Mouse (Mus musculus): ENCODE measurements around the gene Hmgcs2.

The Hmgcs2 gene

DNA sequence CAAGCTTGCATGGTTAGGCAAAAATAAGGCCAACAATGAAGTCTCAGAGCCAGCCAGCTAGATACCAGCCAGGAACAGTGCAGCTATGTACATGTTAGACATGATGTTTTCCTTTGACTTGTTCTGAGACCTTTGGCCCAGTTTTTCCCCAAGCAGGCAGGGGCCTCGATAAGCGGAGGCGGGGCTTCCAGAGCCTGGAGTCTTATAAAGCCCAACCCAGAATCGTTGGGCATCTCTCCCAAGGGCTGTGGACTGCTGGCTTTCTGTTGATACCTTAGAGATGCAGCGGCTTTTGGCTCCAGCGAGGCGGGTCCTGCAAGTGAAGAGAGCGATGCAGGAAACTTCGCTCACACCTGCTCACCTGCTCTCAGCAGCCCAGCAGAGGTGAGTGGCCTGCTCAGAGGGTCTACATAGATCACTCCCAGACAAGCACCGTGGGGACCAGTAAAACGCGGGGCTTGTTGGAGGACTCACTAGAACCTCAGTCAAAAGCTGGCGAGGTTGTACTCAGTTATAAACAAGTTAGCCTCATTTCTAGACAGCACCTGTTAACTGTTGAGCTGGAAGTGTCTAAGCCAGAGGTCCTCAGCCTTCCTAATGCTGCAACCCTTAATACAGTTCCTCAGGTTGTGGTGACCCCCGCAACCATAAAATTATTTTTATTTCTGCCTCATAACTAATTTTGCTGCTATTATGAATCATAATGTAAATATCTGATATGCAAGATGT lies at the start of gene Hmgcs2:
Hmgcs2 (plus strand) TSS at position 232 of the 729 bp plus-strand sequence.
- no peak for DNase-seq (ENCODE audit: low read depth, low spot score)

DNA sequence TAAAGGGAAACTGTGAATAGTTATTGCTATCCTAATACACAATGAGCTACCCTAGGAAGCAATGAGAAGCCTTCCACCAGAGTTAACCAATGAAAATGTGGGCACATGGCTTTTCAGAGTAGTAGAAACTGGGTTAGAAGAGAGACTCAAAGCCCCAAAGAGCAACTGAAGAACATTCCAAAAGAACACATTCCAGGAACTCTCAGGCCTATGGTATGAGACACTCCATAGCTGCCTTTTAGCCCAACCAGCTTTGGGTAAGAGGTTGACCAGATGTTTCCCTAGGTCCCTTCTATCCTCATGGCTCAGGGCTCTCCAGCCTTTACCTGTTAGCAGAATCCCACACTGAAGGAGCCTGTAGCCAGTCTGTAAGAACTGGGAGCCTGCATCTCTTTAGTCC lies 46.7 kb upstream of the Hmgcs2 start:
- DNase-seq (ENCODE audit: low read depth, low spot score) = no peak

DNA sequence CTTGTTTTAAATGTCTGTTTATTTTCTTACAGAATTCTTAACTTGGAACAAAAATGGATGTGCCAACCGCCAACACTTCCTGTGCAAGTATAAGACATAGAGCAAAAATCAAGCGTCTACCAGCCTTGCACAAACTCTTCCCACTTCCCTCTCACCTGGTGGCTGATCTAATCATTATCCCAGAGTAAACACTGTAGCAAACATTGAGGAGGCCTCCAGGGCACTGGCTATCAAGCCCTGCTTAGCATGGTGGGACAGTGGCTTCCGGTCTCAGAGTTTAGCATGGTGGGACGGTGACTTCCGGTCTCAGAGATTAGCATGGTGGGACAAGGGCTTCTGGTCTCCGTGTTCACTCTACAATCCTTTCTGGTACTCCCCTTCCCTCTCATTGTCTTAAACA lies 44.0 kb upstream of the Hmgcs2 start:
- DNase-seq (ENCODE audit: low read depth, low spot score) = no peak

DNA sequence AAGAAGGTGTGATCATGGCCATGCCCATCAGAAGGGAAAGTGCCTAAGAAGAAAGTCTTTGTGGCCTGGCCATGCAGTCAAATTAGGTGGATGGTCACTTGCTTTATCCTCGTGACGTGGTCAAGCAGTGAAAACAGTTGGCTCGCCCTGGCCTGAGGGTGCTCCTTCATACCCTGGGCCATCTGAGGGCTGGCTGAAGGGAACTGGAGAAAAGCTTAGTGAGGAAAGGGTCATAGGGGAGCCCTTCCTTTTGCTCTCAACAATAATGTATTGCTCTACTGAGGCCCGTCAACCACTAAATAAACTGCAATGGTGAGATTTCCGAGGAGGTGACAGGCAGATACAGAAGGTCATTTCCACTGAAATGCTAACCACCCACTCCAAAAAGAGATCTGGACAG lies 43.0 kb upstream of the Hmgcs2 start:
- DNase-seq (ENCODE audit: low read depth, low spot score) = no peak

DNA sequence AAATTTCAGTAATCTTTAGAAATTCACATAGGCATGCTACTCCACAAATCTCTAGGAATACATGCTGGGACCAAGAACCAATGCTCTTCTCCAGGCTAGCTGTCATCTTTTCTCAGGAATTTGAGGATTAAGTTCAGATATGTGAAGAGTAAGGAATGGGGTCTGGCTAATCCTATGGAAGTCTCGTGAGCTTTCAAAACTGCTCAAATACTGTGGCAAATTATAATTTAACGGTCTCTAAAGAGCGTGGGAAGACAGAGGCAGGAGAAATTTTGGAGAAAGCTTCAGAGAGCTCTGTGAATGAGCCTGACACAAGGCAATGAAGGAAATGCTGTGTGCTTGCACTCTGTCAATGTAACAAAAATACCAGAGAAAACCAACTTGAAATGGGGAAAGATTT lies 42.1 kb upstream of the Hmgcs2 start:
- DNase-seq (ENCODE audit: low read depth, low spot score) = no peak

DNA sequence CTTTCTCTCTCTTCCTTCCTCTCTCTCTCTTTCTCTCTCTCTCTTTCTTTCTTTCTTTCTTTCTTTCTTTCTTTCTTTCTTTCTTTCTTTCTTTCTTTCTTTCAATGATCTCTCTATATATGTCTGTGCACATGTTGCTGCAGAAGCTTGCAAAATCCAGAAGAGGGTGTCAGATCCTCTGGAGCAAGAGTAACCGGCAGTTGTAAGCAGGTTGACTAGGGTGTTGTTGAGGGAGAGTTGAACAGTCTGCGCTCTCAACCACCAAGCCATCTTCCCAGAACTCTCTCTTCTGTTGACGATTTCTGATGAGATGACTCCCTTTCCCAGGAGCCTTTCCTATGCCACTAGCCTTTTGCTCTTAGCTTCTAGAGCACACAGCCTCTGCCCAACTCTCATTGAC lies 38.2 kb upstream of the Hmgcs2 start:
- no peak for DNase-seq (ENCODE audit: low read depth, low spot score)

DNA sequence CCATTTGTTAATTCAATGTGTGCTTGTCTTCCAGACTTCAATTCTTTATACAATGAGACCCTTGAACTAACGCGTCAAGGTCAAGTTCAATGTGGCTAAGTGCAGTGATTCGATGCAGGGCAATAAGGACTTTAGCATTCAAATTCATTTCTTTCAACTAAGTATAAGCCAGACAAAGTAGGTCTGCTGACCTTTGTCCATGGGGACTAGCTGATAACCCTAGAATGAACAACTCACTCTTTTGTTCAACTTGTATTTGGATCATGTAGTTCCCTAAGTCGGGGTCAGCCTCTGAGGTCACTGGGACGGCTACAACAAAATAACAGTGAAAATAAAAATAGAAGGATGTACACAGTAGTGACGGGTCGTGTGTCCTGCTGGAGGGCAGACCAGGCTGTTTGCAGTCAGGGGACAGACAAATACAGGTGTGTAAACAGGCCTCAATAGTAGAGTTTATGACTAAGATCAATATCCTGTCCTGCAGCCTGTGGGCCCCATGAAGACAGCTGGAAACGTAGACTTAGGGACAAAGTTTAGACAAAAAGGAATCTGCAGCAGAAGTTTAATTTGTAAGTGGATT lies 37.7 kb upstream of the Hmgcs2 start:
- DNase-seq (ENCODE audit: low read depth, low spot score) = no peak

DNA sequence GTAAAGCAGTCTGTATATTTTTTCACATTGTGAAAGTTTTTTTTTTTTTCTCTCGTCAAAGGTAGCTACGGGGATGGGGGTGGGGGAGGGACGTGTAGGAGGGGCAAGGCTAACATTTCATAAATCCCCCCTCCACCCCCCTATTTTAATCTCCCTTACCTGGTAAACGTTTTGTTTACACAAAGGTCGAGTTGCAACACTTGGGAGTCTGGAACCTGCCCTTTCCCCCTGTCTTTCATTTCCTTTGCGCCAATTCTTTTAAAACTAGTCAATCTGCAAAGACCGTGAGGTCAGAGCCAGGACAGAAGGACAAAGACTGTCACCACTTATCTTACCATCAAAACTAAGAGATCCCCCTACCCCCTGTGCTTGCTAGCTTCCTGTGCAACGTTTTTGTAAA lies 34.3 kb upstream of the Hmgcs2 start:
- no peak for DNase-seq (ENCODE audit: low read depth, low spot score)

DNA sequence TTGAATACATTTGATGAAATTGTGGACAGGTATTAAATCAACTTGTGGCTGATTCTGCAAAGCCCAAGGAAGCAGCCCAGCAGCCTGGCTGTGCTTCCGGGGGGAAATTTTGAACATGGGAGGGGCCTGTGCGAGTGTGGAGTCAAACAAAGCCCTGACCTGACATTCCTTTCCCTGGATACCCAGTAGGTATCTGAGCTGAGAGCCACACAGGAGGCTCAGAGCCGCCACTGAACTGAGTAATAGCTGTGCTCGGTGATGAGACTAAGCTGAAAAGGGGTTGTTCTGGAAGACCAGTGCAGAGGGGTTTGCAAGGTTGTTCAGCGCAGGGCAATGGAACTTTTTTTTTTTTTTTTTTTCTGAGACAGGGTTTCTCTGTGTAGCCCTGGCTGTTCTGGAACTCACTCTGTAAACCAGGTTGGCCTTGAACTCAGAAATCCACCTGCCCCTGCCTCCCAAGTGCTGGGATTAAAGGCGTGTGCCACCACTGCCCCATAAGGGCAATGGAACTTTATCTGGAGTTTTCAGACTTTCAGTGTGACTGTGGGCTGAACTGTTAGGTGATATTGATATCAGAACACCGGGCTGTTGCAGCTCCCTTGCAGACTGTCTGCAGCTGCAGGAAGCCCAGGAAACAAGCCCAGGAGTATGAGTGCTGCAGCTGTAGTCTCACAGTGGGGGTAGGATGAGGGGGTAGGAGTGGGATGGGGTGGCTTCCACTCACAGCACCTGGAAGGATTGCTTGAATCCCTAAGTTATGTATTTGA lies 33.1 kb upstream of the Hmgcs2 start:
- DNase-seq (ENCODE audit: low read depth, low spot score) = no peak

DNA sequence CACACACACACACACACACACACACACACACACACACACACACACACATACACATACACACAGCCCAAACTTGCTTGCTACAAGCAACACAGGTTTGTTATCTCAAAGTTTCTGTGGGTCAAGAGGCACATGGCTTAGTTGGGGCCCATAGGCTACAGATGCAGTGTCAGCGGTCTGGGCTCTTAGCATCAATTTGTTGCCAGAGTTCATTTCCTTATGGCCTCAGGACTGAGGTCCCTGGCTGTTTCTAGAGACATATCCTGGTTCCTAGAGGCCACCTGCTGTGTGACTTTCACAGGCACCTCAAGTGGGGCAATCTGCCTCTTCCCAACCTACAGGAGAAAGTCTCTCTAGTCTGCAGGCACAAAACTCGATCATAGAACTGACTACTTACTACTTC lies 30.9 kb upstream of the Hmgcs2 start:
- DNase-seq (ENCODE audit: low read depth, low spot score) = no peak

DNA sequence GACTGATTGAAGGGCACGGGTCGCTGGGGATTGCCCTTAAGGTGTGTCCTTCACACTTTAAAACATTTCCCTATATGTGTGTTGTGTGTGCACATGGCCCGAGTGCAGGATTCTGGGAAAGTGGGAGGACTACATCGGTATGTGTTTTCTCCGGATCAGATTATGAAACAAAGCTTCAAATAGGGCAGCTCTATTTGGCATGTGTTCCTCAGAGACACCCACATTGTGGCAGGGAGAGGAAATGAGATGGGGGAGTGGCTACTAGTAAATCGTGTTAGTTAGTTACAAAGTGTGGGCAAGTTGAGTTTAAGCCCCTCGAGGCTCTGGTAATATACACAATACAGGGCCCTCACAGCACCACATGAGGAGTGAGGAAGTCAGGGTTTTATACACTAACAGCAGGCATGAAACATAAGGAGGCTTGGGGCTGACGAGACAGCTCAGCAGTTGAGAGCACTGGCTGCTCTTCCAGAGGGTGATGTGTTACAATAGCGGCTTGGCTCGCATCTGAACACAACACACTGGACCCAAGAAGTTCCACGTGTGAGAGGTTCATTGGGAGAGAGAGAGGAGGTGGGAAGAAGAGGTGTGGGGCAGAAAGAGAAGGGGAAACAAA lies 30.3 kb upstream of the Hmgcs2 start:
- no peak for DNase-seq (ENCODE audit: low read depth, low spot score)

DNA sequence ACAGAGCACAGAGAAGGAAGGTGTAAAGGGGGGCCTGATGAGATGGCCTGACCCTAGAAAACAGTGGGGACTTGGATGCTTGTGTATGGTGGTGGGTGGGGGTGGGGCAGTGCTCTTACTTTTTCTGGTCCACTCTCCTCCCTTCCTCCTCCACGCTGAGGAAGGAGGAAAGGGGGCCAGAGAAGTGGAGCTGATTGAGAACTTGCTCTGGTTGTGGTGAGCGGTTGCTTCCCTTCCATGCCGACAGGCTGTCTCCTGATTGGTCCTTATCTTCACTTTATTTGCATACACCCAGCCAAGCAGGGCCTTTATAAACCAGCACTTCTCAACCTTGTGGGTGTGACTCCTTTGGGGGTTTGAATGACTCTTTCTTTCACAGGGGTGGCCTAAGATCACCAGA lies 26.2 kb upstream of the Hmgcs2 start:
- no peak for DNase-seq (ENCODE audit: low read depth, low spot score)

DNA sequence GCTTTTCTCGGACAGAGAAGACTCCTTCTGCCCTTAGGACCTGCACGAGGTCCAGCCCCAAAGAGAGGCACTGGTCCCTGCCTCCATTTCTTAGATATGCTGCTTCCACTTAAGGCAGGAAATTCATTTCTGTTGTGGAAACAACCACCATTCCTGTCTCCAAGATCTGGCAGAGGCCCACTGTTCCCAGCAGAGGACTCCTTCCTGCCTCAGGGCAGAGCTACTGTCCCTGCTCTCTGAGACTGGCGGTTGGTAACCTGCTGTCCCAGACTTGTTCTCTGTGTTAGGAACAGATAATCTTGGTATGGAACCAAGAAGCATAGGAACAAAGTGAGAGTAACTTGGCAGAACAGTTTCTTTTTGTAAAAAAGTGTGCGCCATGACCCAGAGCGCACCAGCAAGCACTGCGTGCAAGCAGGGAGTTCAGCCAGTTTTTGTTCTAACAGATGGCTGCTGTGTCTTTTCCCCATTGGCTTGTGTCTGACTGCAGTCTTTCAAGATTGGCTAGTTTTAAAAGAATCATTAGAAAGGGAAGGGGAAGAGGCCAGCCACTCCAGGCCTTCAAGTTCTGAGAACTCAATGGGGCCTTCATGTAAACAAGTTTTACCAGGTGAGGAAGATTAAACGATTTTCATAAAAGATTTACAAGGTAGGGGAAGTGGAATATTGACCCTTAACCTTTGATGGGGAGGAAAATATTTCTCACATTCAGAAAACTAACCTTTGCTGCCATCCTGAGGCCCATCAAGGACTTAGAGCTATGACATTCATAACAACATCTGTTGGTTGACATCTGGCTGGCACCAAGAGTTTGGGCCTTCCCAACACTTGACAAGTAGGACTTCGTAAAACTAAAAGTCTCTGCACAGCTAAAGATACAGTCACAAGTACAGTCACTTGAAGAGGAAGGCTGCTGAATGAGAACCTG lies 25.3 kb upstream of the Hmgcs2 start:
- DNase-seq (ENCODE audit: low read depth, low spot score) = no peak

DNA sequence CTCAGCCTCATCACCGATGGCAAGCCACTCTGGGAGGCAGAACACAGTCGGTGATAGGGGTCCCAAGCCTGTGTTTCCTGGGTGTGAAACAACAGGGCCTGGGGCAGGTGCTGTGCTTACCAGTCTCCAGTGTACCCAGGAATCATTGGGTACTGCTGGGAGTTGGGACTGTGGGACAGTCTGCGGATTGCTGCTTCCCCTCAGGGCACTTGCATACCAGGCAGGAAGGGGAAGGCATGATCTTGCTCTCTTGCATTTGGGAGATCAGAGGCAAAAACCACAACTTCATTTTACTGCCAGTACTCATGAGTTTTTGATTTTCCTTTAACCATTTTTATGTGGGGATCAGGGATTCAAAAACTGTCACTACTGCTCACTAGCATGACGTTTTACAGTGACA lies 21.5 kb upstream of the Hmgcs2 start:
- DNase-seq (ENCODE audit: low read depth, low spot score) = no peak

DNA sequence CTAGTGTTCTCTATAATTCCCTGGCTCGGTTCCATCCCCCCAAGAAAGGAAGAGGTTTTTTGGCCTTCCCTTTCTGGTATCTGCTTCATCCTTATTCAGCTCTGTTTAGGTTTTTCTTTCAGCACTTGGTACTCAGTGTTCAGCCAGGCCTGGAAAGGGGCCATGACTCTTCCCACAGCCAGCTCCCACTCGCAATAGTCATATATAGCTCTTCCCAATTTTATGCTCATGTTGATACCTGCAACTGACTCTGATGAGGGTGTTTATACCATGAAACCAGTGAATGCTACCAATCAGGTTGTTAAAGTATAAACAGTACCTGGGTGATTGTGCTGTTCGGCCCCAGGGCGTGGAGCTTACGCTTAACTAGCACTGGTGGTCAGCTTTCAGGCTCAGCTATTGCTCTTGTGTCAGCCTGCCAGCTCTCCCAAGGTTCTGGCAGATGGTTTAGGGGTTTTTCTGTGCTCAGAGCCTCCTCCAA lies 20.9 kb upstream of the Hmgcs2 start:
- DNase-seq (ENCODE audit: low read depth, low spot score) = no peak

DNA sequence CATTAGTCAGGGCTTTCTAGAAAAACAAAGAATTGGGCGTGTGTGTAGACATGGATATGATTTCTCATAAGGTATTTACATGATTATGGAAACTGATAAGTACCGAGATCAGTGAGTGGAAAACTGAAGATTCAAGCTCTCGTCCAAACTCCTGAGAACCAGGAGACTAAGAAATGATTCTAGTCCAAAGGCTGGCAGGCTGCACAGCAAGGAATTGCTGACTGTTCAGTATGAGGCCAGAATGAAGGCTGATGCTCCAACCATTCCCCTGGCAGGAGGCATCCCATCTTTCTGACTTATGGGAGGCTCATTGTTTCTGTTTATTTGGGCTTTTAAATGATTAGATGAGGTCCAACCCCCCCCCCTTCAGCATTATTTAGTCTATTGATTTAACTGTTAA lies 19.7 kb upstream of the Hmgcs2 start:
- no peak for DNase-seq (ENCODE audit: low read depth, low spot score)

DNA sequence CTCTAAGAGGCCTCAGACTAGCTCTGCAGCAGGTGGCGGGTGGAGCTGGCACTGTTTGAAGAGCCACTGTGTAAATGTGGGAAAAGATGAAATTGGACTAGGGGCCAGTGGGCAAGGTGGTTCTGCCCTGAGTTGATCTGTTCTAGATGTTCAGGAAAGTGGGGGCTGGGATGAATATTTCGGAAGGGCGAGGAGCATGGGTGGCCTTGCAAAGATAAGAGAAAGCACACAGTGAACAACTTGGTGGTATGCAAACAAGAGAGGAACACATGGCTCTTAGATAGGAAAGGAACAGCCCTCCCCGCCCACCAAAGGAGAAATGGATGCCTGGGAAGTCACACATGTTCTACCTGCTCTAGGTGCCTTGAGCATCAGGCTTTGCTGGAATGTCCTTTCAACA lies 18.8 kb upstream of the Hmgcs2 start:
- DNase-seq (ENCODE audit: low read depth, low spot score) = no peak

DNA sequence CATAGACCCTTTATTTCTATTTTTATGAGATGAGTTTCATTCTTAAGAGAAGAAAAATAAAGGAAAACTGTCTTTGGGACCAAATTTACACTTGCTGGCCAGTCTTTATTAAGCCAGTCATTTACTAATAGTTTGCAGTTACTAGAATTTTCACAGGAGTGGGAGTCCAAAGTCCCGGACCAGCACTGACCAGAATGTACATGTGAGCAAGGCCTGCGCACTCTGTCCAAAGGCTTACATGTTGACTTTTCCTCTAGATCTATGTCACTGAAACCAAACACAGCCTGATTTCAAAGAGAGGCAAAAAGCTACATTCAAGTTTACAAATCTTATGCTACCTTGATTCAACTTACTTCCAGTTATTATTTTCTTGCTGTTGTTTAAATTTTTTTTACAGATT lies 18.1 kb upstream of the Hmgcs2 start:
- DNase-seq (ENCODE audit: low read depth, low spot score) = no peak

DNA sequence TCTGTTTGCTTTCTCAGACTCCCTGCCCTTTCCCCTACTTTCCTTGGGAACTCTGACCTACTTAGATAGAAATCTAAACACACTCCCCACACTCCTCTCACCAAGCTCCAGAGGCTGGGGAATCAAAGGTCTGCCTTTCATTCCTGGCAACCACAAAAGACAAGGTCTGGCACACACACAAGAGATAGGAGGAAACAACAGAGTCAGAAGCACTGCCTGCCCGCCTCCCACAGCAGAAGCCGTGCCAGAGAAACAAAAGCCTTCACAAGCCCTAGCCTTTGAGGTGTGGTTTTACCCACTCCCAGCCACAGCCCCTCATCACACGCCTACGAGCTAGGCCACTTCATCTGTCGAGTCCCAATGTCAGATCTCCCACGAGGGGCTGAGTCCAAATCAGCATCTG lies 13.0 kb upstream of the Hmgcs2 start:
- no peak for DNase-seq (ENCODE audit: low read depth, low spot score)

DNA sequence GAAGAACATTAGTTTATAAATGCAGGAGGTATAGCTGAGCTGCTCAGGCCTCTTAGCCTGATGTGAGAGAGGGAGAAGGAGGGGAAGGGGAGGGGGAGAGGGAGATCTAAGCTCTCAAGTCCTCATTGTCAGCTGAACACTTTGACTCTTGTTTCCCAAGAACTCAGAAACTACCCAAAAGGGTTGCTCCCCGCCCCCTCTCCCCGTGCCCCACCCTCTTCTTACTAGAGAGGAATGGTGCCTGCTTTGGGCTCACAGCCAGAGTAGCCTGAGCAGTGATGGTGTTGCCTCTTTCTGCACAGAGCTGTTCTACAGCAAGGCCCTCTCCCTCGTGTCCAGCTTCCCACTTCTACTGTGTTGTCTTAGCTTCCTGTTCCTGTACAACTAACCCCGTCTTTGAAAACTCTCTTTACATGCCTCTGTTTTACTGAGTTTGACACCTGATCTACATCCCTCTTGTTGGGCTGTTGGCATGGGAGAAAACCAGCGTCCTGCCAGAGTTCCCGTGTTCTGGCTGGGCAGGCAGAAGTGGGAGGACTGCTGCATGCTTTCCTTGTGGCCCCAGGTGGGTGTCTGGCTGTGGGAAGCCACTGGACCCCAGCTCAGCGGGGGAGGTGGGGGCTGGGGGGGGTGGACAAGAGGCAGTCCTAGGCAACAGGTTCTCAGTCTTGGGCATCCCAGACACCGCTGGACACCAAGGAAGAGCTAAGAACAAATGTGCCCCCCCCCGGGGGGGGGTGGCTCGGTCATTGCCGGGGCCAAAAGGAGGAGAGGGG lies 6.4 kb upstream of the Hmgcs2 start:
- DNase-seq (ENCODE audit: low read depth, low spot score) = no peak

DNA sequence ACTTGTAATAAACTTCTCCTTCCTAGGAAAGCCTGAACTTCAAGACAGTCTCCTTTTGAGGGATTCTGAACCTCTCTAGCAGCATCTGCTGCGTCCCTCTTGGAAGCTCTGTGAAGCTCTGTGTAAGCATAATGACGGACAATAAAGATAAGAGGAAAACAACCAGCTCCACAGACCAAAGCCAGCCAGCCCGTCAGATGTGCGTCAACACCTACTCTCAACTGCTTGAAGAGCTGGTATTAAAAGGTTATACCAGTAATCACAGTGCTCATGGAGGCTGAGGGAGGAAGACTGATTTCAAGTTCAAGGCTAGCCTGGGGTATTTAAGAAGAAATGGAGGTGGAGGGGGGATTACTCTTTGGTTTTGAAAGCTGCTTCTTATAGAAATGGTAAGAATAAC lies 553 bp upstream of the Hmgcs2 start:
- DNase-seq (ENCODE audit: low read depth, low spot score) = no peak

All from WW6 (cell line).